Mouse (Mus musculus): ENCODE measurements around the gene Znrf4.

DNA sequence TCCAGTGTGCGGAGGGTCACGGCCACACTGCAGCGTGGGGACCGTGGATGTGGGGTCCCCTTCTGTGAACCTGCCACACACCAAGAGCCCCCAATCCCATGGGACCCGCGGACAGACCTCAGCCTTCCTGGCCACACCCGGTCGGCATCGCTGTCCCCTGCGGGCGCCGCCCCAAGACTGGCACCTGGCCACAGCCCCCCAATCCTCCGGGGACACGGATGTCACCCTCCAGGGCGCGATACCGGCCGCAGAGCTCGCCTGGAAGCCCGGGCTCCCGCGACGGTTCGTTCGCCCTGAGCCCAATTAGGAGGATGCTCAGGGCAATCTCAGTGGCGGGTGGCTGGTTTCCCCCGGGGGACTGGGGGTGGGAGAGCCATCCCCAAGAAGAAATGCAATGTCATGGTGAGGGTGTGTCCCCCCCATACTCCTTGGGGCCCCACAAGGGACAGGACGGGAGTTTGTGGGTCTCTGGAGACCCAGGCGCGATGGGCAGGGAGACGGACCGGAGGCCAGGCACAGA, 37.9 kb downstream of the Znrf4 start:
- TF ChIP-seq EP300 (IDR thresholded peaks at IDR 0.05; ENCODE audit: insufficient read depth, low read depth, low read length) = no peak
- TF ChIP-seq CTCF (IDR thresholded peaks at IDR 0.05; ENCODE audit: low read depth, low read length) = no peak
- no peak for TF ChIP-seq POLR2A (IDR thresholded peaks at IDR 0.05; ENCODE audit: insufficient read depth, low read length)
